Mouse (Mus musculus): ENCODE measurements at regions not wholly inside any gene's neighbourhood (a gene's known extent, or its start where the extent isn't known, plus 50 kb on each side); places are given as distances from the start of the nearest gene placed in this dataset.

DNA sequence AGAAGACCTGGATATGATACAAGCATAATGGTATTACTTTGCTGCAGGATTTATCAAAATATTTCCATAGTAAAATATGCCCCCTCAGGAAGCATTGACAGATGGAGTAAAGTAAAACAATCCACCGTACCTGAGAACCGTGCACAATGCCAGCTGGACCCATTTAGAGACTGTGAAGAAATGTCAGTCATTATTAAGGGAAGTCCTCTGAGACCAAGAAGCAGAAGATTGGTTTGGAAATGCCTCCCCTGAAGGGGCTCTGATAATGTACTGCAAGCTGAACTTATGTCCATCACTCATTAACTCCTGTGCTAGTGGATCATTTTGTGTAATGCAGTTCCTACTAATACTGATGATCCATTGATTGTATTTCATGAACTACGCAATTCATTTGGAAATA, 1326.0 kb downstream of the Pcdh19 start:
- H3K36me3 ChIP-seq (ENCODE audit: control insufficient read depth, insufficient read depth, low read length), result no peaks in the 10 kb centered on the region
- no peak overlapping the region for H3K9ac ChIP-seq (ENCODE audit: low read depth, low read length)
- H3K4me1 ChIP-seq (replicated peaks; ENCODE audit: control insufficient read depth, insufficient read depth, low read length), result no peaks in the 10 kb centered on the region
- no peak overlapping the region for H3K4me2 ChIP-seq (replicated peaks; ENCODE audit: low read depth, low read length)
- no peak overlapping the region for H3K27ac ChIP-seq (ENCODE audit: low read depth, low read length)
- DNase-seq (ENCODE audit: low spot score) (no peak), ATAC-seq (ENCODE audit: low FRiP score) (peak; percentile 54)
- no peaks in the 10 kb centered on the region for H3K27me3 ChIP-seq (ENCODE audit: control insufficient read depth, insufficient read depth, low read length)
- no peak overlapping the region for H3K4me3 ChIP-seq (ENCODE audit: low read depth, low read length)
- no peaks in the 10 kb centered on the region for H3K9me3 ChIP-seq (ENCODE audit: control insufficient read depth, low read length)
- 64% methylated on average over 3 of the region's 3 CpGs for WGBS

DNA sequence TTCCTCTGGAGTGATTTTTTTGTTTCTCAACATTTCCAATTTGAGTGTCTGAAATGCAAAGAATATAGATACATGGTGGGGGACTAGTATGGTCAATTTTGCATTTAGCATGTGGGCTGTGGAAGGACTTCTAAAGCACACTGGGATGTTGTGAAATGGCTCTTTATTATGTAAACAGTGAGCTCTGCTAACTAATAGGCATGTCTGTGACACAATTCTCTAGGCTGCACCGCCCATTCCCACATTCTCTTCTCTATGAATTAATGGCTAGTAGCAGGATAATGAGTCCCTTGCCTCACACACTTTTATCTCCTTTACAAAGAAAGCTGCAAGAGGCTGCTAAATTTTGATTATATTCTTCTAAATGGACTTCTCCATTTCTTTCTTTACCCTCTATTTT, 1339.0 kb downstream of the Pcdh19 start:
- WGBS, result 47% methylated on average over 1 of the region's 1 CpGs
- no peak overlapping the region for H3K4me2 ChIP-seq (replicated peaks; ENCODE audit: low read depth, low read length)
- H3K4me3 ChIP-seq (ENCODE audit: low read depth, low read length), result no peak overlapping the region
- peak; percentile 6 for DNase-seq (ENCODE audit: low spot score)
- peak; percentile 61 for ATAC-seq (ENCODE audit: low FRiP score)
- no peak overlapping the region for H3K27ac ChIP-seq (ENCODE audit: low read depth, low read length)
- H3K9ac ChIP-seq (ENCODE audit: low read depth, low read length), result no peak overlapping the region
- H3K4me1 ChIP-seq (replicated peaks; ENCODE audit: control insufficient read depth, insufficient read depth, low read length), result no peaks in the 10 kb centered on the region
- H3K9me3 ChIP-seq (ENCODE audit: control insufficient read depth, low read length), result no peaks in the 10 kb centered on the region
- H3K36me3 ChIP-seq (ENCODE audit: control insufficient read depth, insufficient read depth, low read length), result no peaks in the 10 kb centered on the region
- H3K27me3 ChIP-seq (ENCODE audit: control insufficient read depth, insufficient read depth, low read length), result no peaks in the 10 kb centered on the region

Data from hindbrain, embryonic 11.5 days (tissue).